Mouse (Mus musculus) thymus, adult 2 months (tissue): ENCODE measurements around the gene Sspn.

Source experiments
- CTCF ChIP-seq: fragments of 200-500 bp; IDR thresholded peaks from 2 replicates; pipeline ENCODE4 v1.5.1; 2012; ENCODE audit warnings: mild to moderate bottlenecking, control low read depth, low read length, moderate library complexity, borderline replicate concordance; ENCODE audit not compliant: control insufficient read depth, poor library complexity, insufficient read depth; ENCODE audit errors: extremely low read depth
- POLR2A ChIP-seq: fragments of 200-500 bp; IDR thresholded peaks from 2 replicates; pipeline ENCODE4 v1.6.1; 2012; ENCODE audit warnings: mild to moderate bottlenecking, low read length, control low read depth, moderate library complexity; ENCODE audit not compliant: control insufficient read depth, poor library complexity, insufficient read depth; ENCODE audit errors: extremely low read depth

DNA sequence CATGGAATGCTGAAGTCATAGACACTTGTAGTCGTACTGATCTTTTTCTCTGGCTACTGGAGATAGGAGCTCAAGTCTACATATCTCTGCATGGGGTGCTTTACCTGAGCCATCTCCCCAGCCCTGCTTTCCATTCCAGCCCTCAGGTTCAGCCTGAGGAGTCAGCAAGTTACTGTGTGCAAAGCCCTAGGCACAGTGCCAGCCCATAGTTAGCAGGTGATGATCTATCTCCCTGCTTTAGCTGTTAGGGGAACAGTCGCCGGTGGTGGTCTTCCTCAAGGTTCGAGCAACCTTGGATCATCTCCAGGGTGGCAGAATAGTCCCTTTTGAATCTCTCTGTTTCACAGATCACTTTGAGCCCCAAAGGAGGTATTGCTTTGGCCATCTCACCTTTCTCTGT, 5.1 kb downstream of the Sspn start:
- TF ChIP-seq CTCF: no peak
- no peak for TF ChIP-seq POLR2A
